Mouse (Mus musculus) embryo, embryonic 9.5 days (tissue): ENCODE measurements around the gene Selenos.
A peak's percentile ranks its signal among the peaks of the same experiment; 100 is the strongest.

Experiments
- DNase-seq: peaks from one replicate; pipeline ENCODE4 v3.0.0-alpha.2; 2017; ENCODE audit errors: extremely low spot score

Gene Selenos

GRCm38 (mm10) chr7:66079364-66080230 lies at the start of gene Selenos:
Gene Selenos (plus strand): TSS chr7:66079649.
- peak; percentile 96 for DNase-seq

- DNase-seq: no peak
Observed at GRCm38 (mm10) chr7:66036809-66037208, 42.6 kb upstream of the Selenos start.

GRCm38 (mm10) chr7:66038261-66038660 lies 41.2 kb upstream of the Selenos start:
- DNase-seq: no peak

GRCm38 (mm10) chr7:66038730-66039129 lies 40.7 kb upstream of the Selenos start:
- no peak for DNase-seq

GRCm38 (mm10) chr7:66040026-66040814 lies 39.2 kb upstream of the Selenos start:
- DNase-seq: no peak

- no peak for DNase-seq
Observed at GRCm38 (mm10) chr7:66043552-66044459, 35.6 kb upstream of the Selenos start, which contains the start of gene Gm45213. Gene Gm45213 (plus strand): TSS chr7:66043602.

- no peak for DNase-seq
Observed at GRCm38 (mm10) chr7:66044617-66045016, 34.8 kb upstream of the Selenos start.

GRCm38 (mm10) chr7:66046921-66047918 lies 32.2 kb upstream of the Selenos start:
- DNase-seq: peak; percentile 52

- DNase-seq: no peak
Observed at GRCm38 (mm10) chr7:66047975-66048374, 31.5 kb upstream of the Selenos start.

GRCm38 (mm10) chr7:66048446-66049230 lies 30.8 kb upstream of the Selenos start:
- no peak for DNase-seq

GRCm38 (mm10) chr7:66053946-66054483 lies 25.4 kb upstream of the Selenos start:
- no peak for DNase-seq

GRCm38 (mm10) chr7:66055356-66055755 lies 24.1 kb upstream of the Selenos start:
- peak; percentile 31 for DNase-seq

- no peak for DNase-seq
Observed at GRCm38 (mm10) chr7:66058703-66059102, 20.7 kb upstream of the Selenos start, which contains the start of gene Snrpa1. Gene Snrpa1 (plus strand): TSS chr7:66059003.

GRCm38 (mm10) chr7:66060066-66060956 lies 19.1 kb upstream of the Selenos start:
- peak; percentile 89 for DNase-seq

- DNase-seq: peak; percentile 10
Observed at GRCm38 (mm10) chr7:66061057-66061456, 18.4 kb upstream of the Selenos start.

GRCm38 (mm10) chr7:66076411-66076810 lies 3.0 kb upstream of the Selenos start:
- DNase-seq: no peak

GRCm38 (mm10) chr7:66080231-66080613 lies 773 bp downstream of the Selenos start:
- DNase-seq: peak; percentile 15

GRCm38 (mm10) chr7:66083757-66084156 lies 4.3 kb downstream of the Selenos start:
- DNase-seq: no peak
